Mouse (Mus musculus): ENCODE results near the gene Cfdp1.
A peak's percentile ranks its signal among the peaks of the same experiment; 100 is the strongest.

The Cfdp1 gene

GRCm38 (mm10) chr8:111793324-111793917 lies 60.7 kb downstream of the Cfdp1 start:
- no peak for DNase-seq (ENCODE audit: low spot score)

DNA sequence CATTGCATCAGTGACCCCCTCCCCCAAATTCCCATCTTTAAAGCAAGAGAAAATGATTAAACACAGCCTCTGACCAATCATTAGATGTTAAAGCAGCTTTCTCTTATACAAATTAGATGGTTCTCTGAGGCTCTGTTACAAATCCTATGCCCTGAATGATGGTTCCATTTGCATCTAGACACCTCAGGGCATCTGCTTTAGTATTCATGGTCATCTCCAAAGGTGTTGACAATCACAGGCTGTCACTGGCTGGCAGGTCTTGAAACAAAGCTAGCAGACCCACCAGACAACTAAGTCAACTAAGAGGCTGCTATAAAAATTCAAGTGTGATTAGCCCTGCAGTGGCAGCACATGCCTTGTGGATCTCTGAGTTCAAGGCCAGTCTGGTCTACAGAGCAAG lies 64.5 kb downstream of the Cfdp1 start:
- DNase-seq (ENCODE audit: low spot score): no peak

GRCm38 (mm10) chr8:111789200-111789599 lies 64.9 kb downstream of the Cfdp1 start:
- DNase-seq (ENCODE audit: low spot score): no peak

DNA sequence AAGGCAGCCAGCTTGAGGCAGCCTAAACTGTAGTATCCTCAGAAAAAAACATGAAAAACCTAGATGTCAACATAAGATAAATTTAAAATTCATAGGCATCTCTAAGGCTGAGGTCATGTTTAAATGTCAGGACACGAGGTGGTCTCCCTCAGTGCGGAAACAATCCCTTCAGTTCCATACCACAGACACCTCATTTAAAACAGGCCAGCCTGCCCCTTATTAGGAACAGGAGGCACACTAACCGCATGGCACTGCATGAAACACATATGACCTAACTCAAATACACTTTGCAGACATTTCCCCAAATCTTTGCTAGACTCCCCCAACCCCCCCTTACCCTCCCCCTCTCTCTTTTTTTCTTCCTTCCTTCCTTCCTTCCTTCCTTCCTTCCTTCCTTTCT lies 65.6 kb downstream of the Cfdp1 start:
- DNase-seq (ENCODE audit: low spot score): no peak

- DNase-seq (ENCODE audit: low spot score): no peak
These were observed 66.0 kb downstream of the Cfdp1 start for GRCm38 (mm10) chr8:111788085-111788484.

DNA sequence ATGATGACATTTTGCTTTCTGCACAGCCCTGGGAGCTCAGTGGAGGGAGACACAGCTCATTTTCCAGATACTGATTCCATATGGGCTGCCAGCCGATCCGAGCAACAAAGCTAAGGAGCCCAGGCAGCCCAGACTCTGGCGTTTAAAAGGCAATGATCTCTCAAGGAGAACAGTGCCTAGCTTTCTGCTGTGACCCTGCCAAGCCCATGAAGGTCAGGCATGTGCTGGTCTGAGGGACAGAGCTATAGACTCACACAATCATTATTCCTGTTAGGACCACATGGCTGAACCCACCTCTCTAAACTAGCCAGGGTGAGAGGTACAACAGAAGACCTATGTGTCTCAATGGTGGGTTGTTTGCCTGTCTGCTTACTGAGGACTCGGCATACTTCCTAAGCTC lies 66.4 kb downstream of the Cfdp1 start:
- DNase-seq (ENCODE audit: low spot score): no peak

GRCm38 (mm10) chr8:111786701-111787588 lies 67.1 kb downstream of the Cfdp1 start:
- no peak for DNase-seq (ENCODE audit: low spot score)

DNA sequence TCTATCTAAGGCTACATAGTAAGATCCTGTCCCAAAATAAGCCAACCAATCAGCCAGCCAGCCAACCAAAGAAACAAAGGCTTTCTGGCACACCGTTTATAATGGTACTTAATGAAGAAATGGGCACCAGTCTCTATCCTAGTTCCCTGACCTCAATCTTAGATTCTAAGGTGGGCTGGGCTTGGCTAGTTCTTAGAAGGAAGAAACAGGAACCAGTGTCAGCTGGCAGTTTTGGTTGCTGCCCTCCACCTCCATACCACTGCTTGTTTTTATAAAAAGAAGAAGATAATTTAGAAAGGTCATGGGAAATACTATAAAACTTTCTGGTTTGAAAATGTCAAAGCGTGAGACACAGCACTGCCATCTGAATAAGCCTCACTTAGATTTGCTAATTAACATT lies 68.0 kb downstream of the Cfdp1 start:
- no peak for DNase-seq (ENCODE audit: low spot score)

- no peak for DNase-seq (ENCODE audit: low spot score)
These were observed 71.3 kb downstream of the Cfdp1 start for GRCm38 (mm10) chr8:111782671-111783394.

DNA sequence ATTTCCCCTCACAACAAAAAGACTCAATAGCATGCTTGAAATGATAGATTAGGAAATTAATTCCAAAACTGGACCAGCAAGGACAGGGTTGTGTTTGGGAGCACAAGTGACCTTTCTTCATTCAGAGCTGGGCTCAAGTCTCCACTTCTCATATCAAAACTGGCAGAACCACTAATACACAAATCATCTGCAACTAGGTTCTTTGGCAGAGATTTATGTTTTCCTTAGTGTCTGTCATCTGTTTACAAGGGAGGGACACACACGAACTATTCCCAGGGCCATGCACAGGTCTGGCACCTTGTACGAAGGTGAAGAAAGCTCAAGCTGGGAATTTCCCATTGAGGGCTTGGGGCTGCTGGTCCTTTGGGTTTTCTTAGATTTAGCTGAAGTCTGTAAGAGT lies 71.9 kb downstream of the Cfdp1 start:
- DNase-seq (ENCODE audit: low spot score): no peak

DNA sequence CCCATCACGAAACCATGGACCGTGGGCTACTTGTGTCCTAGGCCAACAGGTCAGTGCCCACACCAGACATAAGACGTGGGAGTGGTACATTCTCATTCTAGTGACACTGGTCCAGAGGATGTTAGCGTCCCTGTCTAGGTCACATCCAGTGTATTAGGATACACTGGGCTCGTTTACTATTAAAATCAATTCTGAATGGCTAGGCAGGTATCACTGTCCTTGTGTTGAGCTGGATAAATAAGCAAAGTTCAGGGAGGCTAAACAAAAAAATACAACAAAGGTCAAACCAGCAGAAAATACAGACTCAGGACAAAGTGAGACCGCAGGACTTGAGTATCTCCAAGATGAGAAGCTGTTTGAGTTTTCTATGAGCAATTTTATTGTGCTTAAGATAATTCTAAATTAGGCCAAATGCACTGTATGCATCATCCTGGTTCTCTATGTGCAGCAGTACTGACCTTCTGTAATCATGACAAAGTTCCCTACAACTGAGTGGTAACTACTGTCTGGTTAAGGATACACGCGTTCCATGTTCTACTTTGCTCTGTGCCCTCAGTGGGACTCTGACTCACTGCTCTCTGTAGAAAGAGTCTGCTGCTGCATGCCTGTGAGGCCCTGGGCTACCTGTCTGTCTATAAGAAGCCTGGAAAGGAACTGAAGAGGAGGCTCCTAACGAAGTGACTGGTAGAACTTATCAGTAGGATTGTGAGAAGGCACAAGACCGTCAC lies 73.2 kb downstream of the Cfdp1 start:
- DNase-seq (ENCODE audit: low spot score): no peak

DNA sequence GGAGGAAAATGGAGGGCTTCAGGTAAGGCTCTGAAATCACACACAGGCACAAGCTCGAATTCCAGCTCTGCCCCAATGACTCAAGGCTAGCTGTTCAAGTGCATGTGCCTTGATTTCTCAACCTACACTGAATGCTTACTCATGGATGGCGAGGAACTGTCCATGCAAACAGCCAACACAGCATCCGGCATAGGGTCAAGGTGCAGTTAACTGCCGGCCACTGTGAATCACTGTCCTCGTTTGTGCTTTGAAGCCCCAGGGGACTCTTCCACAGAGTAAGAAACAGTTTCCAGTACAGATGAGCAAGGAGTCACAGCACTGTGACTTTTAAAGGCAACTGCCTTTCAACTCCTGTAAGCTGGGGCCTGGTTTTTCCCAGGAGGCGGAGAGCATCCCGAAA lies 74.4 kb downstream of the Cfdp1 start:
- no peak for DNase-seq (ENCODE audit: low spot score)

- no peak for DNase-seq (ENCODE audit: low spot score)
These were observed 75.3 kb downstream of the Cfdp1 start for GRCm38 (mm10) chr8:111778801-111779200.

GRCm38 (mm10) chr8:111776492-111776891 lies 77.6 kb downstream of the Cfdp1 start:
- DNase-seq (ENCODE audit: low spot score): no peak

- no peak for DNase-seq (ENCODE audit: low spot score)
These were observed 78.3 kb downstream of the Cfdp1 start for GRCm38 (mm10) chr8:111775766-111776165.

DNA sequence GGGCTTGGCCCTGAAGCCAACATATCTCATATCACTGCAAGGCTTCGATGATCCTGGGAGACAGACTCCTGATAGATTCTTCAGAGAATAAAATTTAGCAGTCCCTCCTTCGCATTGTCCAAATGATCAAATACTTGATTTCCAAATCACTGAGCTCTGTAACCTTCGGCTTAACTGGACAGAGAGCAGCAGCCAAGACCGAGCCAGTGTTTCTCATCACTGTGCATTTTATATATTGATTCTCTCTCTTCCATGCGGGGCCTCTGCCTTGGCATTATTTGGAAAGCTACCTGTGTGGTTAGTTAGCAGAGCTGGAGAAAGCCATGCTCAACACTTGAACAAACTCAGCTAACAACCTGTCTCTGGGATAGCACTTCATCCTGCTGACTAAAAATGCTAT lies 80.6 kb downstream of the Cfdp1 start:
- DNase-seq (ENCODE audit: low spot score): no peak

- DNase-seq (ENCODE audit: low spot score): no peak
These were observed 81.0 kb downstream of the Cfdp1 start for GRCm38 (mm10) chr8:111773057-111773456.

DNA sequence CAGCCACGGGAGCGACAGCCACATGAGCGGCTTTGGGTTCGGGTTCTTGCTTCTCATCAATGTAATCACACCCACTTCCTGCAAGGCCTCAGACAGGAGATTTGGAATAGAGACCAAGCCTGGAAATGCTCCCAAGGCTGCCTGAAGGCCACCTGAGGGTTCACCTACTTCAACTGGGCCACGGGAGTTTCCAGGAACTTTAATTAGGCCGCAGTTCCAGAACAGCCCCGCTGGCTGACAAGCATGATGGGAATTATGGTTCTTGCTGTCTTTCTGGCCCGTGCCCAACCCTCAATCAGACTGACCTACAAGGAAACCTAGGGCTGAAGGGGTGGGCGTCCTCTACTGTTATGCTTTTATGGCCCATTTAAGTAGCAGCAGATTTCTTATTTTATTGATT lies 82.0 kb downstream of the Cfdp1 start:
- no peak for DNase-seq (ENCODE audit: low spot score)

DNA sequence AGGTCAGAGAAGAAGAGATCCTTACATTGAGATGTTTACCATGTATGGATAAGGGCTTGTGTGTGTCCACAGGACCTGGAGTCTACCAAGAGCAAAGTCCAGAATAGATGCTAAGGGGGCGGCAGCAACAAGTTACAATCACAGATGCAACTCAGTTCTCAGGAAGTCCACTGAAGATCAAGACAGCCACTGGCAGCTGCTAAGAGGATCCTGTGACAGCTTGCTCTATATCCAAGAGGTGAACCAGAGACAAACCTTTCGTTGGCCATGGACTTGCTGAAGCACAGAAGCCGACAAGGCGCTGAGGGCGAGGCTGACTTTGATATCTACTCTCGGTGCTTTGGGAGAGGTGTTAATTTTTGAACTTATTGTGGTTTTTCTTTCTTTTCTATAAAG lies 82.5 kb downstream of the Cfdp1 start:
- DNase-seq (ENCODE audit: low spot score): no peak

DNA sequence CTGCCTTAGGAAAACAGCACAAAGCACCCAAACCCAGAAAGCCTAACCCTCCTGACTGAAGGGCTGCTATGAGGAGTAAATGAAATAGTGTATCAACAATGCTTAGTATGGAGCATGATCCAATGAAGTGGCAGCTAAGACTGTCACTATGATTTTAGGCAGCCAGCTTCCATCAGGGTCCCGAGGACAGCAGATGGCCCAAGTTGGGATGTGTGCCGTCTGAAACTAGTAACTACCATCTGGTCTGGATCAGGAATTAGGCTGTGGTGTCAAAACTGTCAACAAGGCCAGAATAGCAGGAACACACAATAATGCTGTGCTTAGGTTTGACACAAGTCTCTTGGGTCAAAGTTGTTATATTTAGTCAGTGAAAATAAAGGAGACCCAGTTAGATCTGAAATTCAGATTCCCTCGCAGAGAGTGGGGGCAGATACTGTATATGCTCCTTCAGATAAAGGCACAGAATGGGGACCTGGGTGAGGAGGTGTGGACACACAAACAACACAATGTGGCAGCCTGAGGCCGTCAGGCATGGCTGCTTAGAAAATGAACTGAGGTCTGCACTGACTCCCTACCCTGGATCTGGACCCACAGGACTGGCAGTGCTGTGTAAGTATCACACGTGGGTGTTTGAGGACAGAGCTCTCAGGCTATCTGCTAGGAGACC lies 83.0 kb downstream of the Cfdp1 start:
- no peak for DNase-seq (ENCODE audit: low spot score)

- peak; percentile 38 for DNase-seq (ENCODE audit: low spot score)
These were observed 84.2 kb downstream of the Cfdp1 start for GRCm38 (mm10) chr8:111769764-111770428.
